Mouse (Mus musculus): Measurements from ENCODE around the gene Prr22.

Prr22 gene

DNA sequence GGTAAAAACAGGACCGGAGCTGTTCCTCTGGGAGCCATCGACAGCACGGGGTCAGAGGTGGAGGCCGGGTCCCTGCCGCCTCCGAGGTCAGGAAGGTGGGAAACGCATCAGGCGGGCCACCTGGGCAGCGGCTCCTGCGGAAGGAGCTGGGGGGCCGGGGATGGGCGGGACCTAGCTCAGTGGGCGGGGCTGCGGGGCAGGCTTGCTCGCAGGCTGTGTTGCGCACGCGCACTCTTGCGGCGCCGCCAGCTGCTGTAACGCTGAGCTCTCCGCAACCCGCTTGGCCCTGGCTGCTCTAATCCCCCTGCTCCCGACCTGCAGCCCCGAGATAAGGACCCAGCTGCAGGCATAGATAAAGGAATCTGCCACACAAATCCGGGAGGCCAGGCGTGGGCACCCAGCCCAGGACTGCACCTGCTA lies 8.0 kb upstream of the Prr22 start:
- peak; percentile 89 to 92 for DNase-seq

DNA sequence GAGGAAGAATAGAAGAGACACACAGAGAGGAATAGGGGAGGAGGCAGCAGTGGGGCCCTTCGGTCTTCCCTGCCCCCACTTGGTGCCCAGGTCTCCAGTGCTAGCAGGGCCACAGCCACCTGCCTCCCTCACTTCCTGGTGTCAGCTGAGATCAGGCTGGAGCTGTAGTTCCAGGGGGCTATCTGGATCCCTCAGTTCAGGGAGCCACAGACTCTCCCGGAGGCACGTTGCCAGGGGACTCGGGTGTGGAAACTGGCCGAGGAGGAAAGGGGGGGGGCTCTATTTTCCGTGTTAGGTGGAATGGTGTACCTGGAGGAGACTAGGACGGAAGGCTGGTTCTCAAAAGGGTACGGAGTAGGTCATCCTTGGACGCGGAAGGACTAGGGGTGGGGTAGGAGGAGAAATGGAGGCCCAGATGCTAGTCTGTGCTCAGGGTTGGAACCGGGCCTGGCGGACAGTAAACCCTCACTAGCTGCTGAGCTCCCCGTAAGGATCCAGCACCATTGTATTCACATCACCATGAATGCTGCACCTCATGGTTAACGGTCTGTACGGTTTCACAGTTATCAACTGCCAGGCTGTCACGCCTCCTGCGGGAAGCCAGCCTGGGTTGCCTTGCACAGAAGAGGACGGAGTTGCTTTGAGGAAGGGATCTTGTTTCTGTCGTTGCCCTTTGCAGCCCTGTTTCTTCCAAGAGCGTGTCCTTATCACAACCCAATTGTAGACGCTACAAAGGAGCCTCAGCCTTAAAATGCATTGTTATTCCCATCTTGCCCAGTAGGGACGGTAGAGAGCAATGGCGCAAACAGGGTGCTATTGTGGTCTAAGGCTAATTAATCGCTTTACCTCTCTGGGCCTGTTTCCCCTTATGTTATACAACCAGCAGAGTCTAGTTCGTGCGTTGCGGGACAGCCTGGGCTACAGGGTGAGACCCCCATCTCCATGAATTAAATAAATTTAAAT lies 7.0 kb upstream of the Prr22 start:
- DNase-seq: peak in 1 of 2 experiments; percentile 73

DNA sequence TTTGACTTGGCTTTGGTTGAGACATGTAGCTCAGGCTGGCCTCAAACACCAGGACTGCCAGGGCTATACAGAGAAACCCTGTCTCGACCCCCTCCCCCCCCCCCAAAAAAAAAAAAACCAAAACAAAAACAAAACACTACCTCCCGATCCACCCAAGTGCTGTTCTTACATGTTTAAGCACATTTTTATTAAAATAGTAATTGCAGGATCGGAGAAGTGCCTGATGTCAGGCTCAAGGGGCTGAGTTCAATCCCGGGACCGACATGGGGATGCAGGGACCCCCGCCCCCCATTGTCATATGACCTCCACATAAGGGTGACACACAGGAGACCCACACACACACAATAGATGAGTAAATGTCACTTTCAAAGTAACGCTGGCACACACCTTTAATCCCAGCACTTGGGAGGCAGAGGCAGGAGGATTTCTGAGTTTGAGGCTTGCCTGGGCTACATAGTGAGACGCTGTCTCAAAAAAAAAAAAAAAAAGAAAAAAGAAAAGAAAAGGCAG lies 6.3 kb upstream of the Prr22 start:
- DNase-seq: no peak

DNA sequence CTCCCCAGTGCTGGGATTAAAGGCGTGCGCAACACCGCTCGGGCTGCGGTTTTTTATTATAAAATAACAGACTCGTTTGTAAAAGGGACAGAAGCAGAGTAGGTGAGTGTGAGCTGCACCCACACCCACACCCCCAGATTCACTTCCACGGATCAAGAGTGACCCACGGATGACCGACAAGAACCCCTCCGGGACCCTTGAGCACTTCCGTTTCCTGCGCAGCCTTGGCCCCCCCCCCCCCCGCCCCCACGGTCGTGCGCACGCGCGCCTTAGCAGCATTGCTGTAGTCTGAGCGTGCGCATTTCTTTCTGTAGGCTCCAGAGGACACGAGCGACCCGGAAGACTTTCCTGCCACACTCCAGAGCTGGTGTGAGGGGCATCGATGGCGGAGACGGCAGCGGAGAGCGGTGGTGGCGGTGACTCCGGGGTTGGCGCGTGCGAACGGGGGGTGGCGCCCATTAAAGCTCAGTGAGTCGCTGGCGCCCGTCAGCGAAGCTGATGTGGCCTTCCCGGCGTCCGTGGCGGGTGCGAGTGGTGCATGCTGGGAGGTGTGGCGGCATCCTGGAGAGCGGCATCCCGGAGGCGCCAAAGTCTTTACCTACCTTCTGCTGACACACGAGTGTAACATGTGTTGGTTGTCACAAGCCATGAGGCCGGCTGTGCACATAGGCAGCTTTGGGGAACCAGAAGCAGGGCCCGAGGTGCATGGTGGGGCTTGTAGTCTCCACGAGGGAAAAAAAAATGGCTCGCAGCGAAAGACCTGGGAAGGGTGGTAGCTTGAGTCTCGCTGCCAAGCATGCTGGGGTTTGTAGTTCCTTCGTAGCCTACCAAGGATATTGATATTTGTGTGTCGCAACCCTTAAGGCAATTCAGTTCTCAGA lies 5.3 kb upstream of the Prr22 start, which contains the start of gene Dus3l:
Dus3l (plus strand) TSS at position 284 of the 881 bp plus-strand sequence.
- DNase-seq: peak; percentile 89 to 90

DNA sequence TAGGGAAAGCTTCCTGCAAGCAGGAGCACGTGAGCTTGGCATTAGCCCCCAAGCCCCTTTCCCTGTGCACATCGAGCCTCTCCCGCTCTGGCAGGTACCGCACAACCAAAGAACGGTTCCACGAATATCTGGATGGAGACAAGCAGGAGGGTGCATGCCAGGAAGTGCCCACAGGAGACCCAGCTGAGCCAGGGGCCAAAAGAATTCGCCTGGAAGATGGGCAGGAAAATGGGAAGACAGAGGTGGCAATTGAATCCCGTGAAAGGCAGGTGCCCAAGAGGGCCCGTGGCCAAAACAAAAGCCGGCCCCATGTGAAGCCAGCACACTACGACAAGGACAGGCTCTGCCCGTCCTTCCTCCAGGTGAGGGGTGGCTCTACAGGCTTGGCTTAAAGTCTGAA lies 4.6 kb upstream of the Prr22 start:
- DNase-seq: no peak

DNA sequence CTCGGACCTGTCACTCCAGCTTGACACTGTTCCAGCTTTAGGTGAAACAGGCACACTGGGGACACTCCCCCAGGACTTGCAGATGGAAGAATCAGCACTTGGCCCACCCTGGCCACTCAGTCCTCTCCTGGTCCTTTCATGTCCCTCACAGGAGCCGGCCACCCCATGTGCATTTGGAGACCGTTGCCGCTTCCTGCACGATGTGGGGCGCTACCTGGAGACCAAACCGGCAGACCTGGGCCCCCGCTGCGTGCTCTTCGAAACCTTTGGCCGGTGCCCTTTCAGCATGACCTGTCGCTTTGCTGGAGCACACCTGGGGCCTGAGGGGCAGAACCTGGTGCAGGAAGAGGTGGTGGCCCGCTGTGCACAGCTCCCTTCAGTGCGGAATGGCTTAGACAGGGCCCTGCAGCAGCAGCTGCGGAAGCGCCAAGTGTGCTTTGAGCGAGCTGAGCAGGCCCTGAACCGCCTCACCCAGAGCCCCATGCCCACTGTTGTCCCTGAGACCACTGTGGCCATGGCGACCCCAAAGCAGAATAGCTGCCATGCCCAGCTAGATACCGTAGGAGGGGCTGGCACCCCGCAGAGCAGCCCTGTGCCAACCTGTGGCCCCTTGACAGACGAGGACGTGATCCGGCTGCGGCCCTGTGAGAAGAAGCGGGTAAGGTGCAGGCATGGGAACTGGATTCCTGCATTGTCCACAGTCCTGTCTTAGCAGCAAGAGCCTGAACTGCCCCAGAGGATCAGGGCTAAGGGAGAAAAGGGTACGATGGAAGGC lies 3.2 kb upstream of the Prr22 start:
- no peak for DNase-seq

DNA sequence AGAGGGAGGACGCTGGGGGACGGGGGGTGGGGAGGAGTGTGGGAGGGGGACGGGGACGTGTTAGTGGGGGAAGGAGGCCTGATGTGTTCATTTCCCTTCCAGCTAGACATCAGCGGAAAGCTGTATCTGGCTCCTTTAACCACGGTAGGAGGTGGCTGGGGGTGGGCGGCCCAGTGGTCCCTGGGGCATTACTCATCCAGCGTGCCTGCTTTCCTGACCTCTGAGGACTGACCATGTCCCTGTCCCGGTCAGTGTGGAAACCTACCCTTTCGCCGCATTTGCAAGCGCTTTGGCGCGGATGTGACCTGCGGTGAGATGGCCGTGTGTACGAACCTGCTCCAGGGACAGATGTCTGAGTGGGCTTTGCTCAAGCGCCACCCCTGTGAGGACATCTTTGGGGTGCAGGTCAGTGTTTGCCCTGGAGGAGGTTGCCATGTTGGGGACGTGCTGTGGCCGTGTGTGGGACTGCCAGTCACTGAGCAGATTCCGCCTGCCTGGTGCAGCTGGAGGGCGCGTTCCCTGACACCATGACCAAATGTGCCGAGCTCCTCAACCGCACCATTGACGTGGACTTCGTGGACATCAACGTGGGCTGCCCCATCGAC lies 2.4 kb upstream of the Prr22 start:
- no peak for DNase-seq

DNA sequence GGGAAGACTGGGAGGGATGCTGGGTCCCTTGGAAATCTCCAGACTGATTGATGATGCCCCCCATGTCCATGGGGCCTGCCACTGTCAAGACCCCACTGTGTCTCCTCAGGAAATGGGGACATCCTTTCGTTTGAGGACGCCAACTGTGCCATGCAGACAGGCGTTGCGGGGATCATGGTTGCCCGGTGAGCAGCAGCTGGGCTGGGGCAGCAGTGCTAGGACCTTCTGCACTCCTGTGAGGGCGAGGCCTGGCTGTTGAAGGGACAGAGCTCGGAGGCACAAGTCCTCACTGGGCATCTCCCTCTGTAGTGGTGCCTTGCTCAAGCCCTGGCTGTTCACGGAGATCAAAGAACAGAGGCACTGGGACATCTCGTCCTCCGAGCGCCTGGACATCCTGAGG lies 1.1 kb upstream of the Prr22 start:
- no peak for DNase-seq

DNA sequence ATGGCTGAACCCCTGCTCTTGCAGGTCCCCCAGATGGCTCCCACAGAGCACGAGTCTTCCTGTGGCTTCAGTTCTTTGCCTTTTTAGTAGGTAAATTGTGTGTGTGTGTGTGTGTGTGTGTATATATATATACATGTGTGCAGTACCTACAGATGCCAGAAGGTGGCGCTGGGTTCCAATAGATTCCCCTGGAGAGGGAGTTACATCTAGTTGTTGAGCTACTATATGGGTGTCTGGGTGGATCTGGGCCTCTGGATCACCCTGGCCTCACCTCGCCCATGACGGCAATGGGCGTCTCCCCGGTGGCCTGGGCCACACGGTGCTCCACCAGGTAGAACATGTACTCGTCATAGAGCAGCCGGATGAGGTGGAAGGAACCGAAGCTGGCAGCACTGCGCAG lies 7.5 kb downstream of the Prr22 start:
- DNase-seq: no peak

DNA sequence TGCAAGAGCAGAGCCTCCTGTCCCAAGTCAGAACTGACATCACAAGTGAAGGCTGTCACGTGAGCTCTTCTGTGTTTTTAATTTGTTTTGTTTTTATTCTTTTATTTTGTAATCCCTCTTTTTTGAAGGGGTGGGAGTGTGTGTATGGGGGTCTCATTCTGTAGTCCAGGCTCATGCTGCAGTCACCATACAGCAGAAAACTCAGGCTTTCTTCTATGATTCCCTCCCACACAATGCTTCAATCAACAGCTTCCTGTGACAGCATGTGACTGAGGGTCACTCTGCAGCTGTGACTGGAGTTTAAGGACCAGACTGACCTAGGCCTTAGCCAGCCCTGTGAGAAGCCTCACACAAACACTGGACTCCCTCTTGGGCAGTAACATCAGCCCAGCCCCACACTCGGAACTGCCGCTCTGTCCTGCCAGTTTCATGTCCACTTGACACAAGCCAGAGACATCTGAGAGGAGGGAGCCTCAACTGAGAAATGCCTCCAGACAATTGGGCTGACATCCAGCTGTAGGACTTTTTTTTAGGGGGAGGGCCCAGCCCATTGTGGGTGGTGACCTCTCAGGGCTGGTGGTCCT lies 8.8 kb downstream of the Prr22 start:
- no peak for DNase-seq

DNA sequence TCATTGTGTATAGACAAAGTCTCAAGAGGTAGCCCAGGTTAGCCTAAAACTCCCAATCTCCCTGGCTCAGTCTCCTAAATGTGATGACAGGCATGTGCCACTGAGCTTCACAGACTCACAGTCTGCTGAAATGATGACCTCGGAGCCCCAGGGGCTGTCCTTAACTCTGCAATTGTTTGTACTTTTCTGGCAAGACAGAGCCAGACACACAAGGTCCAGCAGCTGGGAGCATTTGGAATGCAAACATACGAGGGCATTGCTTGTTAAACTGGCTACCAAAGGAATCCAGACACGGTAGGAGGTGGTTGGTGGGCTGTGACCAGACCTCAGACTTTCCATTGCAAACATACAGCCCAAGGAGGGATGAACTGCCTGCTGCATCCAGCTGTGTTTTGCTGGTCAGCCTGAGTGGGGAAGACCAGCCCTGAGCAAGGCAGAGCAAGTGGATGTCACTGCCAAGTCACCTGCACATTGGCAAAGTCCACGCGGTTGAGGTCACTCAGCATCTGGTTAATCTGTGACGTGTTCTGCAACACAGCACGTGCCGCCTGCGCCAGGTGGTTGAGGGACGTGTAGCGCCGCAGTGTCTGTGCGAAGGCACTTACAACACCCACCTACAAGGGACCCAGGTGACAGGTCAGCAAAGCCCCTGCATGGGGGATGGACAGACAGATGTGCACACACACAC lies 10.4 kb downstream of the Prr22 start:
- DNase-seq: no peak

DNA sequence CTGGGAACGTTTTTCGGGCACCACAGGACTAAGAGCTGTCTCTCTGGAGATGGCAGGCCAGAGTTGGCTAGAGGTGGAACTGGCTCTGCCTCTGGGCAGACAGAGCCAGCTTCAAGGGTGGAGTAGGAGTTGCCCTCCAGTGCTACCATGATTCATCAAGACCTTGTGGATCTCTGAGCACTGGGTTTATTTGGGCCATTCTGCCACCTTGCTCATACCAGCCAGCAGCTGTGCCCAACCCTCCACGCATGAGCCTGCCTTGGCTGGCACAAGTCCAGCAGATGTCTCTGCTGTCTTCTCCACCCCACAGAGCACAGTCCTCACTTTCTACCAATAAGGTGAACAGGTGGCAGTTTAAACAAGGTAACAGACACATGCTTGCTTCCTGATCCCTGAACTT lies 18.8 kb downstream of the Prr22 start:
- no peak for DNase-seq

DNA sequence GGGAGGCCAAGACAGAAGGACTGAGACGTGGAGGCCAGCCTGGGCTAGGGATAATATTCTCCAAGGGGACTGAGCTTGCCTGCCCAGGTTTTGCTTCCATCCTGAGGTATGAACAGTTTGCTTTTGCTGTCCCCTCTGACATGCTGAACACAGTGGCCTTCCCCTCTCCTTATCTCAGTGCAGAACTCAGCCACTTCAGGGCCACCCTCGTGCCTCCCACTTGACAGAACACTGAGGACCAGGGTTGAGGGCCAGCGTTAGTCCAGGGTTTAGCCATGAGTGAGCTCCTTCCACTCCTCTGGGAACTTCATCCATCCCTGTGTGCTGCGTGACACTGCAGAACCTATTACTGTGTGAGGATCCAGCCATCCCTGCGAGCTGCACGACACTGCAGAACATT lies 19.2 kb downstream of the Prr22 start:
- no peak for DNase-seq

DNA sequence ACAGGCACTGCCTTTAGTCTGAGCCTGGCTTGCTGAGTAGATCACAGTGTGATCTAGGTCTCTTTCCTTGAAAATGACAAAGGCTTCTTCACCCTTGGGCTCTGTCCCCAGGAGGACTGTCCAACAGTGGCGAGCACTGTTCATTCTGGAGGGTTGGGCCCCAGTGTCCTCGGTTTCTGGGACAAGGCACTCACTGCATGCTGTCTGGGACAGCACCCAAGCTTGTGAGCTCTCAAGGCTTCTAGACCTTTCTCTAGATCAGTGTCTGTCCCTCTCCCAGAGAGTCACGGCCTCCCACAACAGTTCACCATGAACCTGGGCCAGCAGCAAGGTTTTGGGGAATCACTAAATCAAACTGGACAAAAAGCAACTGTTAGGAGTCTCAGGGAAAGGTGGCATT lies 22.5 kb downstream of the Prr22 start:
- no peak for DNase-seq

DNA sequence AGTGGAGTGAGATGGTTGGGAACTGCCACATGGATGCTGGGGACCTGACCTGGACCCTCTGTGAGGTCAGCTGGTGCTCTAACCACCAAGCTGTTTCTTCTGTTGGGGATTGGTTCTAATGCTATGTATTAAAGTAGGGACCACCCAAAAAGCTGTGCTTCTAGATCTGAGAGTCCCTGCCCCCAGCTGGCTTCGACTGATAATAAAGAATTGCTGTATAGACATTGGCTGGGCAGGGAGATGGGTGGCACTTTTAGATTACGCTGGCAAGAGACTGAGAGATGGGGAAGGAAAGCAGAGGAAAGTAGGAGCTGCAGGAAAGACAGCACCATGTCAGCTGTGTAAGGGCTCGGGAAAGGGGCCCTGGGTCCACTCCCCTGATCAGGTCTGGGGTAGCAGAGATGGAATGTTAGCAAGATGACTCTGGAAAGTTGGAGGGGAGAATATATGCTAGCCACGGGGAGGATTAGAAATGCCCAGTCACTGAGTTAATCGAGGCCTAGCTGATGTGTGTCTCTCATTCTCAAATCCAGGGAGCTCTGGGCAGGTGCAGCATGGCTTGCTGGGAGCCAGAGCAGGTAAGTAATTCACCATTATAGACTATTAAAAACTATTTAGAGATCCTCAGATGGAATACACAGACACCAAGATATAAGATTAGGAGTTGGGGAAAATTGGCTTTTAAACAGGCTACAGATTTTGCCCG lies 23.7 kb downstream of the Prr22 start:
- no peak for DNase-seq

DNA sequence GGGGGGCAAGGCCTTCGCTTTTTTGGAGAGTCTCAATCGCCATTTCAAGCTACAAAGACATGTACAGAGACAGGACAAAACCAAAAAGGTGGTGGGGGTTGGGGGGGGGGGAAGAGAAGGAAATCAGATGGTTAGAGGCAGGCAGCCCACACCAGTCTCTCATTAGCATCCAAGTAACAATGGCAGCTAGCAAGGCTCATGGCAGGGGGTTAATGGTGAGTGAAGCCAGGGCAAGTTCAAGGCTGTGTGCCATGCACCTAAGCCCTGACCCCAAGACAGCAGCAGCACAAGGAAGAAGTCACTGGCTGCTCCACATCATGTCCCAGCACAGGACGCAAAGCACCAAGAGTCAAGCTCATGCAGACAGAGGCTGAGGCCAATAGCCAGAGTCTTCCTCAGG lies 29.2 kb downstream of the Prr22 start:
- DNase-seq: no peak

DNA sequence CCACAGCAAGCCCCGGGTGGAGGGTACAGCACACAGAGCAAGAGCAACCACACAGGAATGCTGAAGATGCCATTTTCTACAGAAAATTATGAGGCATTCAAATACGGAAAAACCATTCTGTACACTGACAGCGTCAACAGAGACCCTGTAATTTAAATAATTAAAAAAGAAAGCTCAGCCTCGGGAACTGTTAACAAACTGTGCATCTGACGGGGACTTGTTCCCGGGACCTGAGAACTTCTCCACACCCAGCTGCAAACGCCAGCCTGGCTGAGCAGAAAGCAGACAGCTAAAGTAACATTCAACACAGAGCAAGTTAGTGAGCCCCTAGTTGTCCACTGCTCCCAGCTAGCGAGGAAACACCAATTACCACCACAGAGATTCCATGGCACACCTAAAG lies 32.0 kb downstream of the Prr22 start:
- no peak for DNase-seq

DNA sequence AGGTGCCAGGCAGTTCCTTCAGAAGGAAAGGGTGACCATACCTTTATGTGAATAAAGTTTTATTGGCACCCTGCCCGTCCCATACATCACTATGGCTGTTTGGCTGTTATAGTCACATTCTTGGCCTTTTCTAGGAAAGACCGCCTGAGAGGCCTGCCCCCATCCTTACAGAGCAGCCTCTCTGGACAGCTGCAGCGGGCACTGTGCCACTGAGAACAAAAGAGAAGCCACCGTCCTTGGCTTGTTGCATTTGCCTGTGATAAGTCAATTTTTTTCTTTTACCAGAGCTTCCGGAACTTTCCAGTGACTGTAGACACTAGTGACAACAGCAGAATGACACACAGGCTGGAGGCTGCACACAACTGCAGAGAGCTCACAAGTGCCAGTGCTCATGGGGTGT lies 34.9 kb downstream of the Prr22 start:
- no peak for DNase-seq

DNA sequence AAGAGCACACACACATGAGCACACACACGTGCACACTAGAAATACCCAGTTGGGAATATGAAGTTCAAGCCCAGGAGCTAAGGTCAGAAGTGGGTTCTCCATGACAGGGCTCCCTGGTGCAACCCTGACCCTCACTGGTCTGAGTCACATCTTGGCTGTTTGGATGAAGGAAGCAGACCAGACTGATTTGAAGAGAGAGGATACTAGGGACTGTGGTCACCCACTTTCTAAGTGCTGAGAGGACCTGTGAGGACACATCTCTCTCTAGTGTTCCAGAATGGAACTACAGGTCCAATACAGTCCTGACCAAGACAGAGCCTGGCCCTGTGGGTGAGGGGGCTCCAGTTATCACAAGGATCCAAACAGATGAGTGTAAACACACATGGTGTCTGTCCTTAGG lies 35.7 kb downstream of the Prr22 start:
- DNase-seq: no peak

DNA sequence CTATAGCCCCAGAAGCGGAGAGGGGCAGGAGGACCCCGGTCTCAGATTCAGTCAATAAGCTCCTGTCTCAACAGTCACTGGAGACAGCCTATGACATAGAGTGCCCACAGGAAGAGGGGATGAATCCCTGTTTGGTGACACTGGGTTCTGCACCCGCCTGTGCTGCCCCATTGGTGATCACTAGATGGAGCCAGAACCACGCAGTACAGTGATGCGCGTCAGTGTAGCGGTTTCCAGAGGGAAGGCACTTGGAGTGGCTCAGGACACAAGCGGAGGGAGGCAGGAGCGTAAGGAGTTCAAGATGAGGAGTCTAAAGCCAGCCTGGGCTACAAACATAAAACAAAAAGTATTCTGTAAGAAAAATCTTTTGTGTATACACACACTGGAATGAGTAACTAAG lies 38.5 kb downstream of the Prr22 start:
- peak; percentile 79 to 86 for DNase-seq

DNA sequence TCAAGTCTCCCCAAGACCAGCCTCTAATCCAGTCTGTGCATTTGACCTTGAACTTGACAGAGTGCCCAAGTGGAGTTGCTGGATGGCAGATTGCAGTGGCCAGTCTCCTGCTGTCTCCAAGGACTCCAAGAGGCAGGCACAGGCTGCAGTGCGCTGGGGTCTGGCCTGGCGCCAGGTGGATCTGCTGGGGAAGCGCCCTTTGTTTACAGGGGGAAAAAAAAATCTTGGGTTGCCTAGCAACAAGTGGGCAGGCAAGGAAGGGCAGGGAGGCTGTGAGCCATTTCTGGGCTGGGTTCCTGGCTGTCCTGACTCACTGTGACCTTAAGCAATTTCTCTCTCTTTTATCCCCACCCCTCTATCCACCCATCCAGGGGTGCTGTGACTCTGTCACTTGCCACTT lies 40.2 kb downstream of the Prr22 start:
- DNase-seq: peak; percentile 90 to 94

All from lung, postnatal 4 days (tissue).